Mouse (Mus musculus) spleen, adult 12 weeks (tissue): ENCODE measurements at regions not wholly inside any gene's neighbourhood (a gene's known extent, or its start where the extent isn't known, plus 50 kb on each side); places are given as distances from the start of the nearest gene placed in this dataset.

Experiments
- DNase-seq: peaks from one replicate; pipeline ENCODE4 v3.0.0; 2022; ENCODE audit warnings: low spot score

GRCm38 (mm10) chr11:45440937-45441720 is 410.7 kb upstream of the Clint1 start:
- DNase-seq: no peak

GRCm38 (mm10) chr11:45446512-45446911 is 405.3 kb upstream of the Clint1 start:
- no peak for DNase-seq

GRCm38 (mm10) chr11:45454234-45454633 is 397.6 kb upstream of the Clint1 start:
- DNase-seq: no peak

DNA sequence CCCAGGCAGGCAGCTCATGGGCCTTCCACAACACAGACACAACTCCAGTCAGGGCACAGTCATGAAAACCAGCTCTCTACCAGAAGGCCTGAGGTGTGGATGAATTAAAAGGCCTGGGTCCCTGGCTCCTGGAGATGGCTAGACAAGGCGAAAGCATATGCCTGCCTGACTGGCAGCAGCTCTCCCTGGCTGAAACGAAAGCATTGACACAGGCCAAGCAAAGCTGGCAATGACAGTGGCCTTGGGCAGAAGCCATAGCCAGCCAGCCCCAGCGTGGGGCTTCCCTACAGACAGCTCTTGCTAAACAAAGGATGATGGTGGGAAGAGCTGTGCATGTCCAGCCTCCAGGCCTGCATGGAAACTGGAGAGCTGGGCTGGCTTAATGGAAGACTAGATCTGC is 396.9 kb upstream of the Clint1 start:
- DNase-seq: no peak

DNA sequence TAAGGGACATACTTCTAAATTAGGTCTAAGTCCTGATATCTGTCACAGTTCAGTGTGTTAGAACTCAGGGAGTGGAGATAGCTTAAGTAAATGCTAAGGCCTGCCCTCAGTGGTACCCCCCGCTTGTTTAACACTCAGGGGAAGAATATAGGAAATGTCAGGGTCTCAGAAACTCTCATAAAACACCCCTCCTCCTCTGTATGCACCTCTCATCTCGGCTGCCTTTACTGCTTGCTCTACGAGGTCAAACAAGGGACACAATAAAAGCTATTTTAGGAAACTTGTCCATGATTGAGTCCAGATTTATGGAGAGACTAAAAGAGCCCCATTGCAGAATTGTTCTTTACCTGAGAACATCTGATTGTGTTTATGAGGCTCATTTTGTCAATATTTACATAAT is 395.1 kb upstream of the Clint1 start:
- no peak for DNase-seq

DNA sequence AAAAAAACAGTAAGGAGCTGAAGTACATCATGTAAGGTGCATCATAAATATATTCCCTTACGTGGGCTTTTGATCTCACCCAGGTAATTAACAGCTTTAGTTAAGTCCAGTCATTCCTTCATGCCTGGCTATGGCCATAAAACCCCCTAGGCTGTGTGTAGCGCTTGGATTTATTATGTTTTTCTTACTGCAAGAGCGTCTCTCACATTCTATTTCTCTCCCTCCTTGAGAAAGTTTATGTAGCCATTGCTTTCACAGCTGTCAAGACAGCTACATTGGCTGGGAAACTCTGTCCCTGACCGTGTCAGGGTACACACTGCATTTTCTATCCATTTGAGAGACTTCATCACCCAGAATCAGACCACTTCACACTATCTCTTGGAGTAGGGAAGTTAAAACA is 394.3 kb upstream of the Clint1 start:
- DNase-seq: no peak

GRCm38 (mm10) chr11:45460000-45460792 is 391.7 kb upstream of the Clint1 start:
- no peak for DNase-seq

DNA sequence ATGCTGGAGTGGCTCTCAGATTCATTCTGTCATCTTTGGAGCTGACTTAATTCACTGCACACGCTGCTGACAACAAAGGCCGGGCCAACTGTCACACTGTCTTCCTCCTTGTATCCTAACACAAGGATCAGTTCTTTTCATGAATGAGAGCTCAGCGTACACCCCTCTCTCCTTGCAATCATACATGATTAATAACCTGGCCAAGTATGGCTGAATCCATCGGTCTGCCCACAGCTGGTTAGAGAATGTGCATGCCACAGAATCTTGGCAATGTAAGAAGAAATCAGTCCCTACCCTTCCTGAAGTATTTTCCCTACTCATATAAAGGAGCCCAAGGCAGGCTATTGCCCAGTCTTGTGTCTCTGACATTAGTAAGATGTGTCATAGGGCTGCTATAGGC is 387.4 kb upstream of the Clint1 start:
- DNase-seq: no peak

DNA sequence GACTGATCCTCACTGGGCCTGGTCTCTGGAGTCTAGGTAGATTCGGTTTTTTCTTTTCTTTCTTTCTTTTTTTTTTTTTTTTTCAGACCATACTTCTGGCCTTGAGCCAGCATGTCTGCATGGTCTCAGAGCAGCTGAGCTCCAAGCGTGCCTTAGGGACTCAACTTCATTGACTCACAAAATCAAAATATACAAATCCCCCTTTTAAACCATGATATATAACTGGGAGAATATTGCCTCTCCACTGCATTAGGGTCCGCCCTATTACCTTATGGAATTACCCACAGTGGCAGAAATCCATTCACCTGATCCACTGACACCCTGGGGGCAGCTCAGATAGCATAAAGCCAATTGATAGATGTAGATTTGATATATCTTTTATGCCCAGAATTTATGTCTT is 385.5 kb upstream of the Clint1 start:
- no peak for DNase-seq

DNA sequence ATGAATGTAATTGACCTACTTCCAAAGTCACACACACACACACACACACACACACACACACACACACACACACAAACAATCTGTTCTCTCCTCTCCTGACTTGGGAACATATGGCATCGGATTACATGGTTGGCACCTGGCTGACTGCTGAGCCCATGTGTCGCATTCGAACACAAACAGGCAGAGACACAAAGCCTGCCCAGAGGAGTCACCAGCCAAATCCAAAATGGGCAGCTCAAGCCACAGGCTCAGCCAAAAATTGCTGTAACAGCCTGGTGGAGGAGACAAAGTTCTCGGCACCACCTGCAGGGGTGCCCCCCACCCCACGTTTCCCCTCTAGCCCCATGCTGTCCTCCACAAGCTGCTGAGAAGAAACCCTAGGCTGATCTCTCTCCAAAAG is 379.7 kb upstream of the Clint1 start:
- DNase-seq: no peak

DNA sequence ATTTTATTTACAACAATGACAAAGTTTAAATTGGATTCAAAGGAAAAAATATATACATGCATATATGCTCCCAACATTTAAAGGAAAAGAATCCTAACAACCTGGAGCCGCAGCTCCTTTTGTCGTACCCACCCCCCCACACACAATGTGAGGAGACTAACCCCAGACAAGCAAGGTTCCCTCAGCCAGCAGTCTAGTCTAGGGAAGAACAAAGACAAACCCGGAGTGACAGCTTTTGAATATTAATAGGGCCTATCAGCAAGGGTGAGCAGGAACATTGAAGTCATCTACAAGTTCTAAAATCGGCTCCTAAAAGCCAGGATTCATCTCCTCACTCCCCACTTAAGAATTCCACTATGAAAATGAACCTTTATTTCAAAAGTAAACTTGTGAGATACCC is 374.9 kb upstream of the Clint1 start:
- DNase-seq: no peak

DNA sequence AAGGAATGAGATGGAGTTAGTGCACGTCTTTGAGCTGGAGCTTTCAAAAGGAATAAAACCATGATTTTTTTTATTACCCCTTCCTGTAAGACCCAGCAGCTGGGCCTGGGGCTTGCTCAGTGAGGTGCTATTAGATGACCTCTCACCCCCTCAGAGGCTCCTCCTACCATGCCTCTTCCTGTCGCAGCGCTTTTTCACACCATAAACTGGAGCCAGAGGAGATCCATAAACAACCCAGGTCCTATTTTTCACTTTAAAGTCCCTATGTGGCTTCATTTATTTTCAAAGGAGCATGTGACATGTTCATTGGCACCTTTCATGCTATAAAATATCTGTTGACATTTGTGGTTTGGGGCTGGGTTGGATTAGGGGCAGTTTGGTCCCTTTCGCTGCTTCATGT is 365.9 kb upstream of the Clint1 start:
- DNase-seq: no peak

- no peak for DNase-seq
Observed at GRCm38 (mm10) chr11:45491021-45491967, 360.6 kb upstream of the Clint1 start.

- no peak for DNase-seq
Observed at GRCm38 (mm10) chr11:45495246-45495645, 356.6 kb upstream of the Clint1 start.

GRCm38 (mm10) chr11:45508566-45508965 is 343.3 kb upstream of the Clint1 start:
- no peak for DNase-seq

DNA sequence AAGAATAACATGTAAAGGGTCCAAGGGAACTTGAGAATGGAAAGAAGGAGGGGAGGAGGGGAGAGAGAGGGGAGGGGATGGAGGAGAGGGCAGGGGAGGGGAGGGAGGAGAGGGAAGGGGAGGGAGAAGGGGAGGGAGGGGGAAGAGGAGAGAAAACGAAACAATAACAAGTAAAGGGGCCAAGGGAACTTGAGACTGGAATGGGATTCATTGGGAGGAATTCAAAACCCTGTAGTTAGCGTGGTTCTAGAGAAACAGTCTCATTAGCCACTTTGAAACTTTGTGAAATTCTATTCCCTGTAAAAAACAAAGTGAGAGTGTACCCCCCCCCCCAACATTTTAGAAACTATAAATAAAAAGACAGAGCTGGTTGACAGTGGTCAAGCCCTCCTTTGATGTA is 342.6 kb upstream of the Clint1 start:
- DNase-seq: no peak

DNA sequence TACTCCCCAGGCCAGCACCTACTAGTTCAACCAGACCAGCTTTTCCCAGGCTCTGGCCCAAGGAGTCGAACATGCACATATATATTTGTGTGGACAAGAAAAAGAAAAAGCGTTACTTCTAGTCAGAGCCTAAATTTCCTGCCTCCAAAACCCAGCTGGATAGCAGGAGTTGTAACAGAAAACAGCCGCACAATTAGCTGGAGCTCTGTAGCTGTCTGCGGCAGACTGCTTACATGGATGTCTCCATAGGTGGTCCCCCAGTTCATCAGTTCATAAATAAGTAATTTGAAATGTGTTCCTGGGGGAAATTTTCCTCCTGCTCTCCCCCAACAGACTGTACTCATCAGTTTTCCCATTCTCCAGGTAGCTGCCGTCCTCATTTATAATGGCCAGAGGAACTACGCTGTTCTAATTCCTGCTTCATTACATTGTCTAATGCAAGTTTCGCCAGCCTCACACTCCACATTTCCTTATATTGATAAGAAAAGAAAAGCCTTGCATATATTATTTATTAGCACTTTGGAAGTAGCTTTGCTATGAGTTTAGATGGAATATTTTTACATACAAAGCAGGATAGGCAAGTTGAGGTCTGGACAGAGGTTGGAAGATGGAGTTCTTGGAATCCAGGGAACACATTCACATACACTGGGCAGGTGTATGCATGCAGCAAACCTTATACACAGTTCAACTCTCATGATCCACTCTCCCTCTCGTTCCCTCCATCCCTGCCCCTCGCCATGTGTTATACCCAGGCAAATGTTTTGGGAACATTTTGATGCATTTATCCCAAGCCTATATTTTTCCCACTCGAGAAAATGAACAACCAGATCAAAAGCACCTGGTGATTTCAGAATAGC is 337.2 kb upstream of the Clint1 start:
- no peak for DNase-seq

- DNase-seq: no peak
Observed at GRCm38 (mm10) chr11:45524720-45525119, 327.1 kb upstream of the Clint1 start.

DNA sequence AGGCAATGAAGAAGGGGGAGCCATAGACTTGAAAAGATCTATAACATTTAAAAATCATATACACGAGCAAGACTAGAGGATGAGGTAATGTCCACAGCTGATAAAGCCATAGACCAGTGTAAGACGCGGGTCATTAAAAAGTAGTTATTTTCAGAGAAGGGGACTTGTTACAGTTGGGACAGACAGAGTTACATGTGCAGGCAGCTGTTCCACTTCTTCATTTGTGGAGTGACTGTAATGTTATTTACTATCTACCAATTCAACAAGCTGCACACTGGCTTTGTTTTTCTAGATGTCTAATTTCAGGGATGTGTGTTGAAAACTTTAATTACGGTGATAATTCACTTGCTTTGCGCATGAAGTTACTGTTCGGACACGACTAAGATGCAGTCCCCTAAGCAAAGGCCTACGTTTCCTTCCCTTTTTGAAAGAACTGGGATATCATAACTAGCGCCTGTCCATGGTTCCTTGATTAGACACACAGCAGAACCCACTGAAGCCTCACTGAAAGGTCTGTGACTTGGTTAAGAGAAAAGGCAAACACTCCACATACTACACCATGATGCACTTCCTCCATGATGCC is 320.7 kb upstream of the Clint1 start:
- DNase-seq: no peak

- DNase-seq: no peak
Observed at GRCm38 (mm10) chr11:45533402-45534056, 318.3 kb upstream of the Clint1 start.
